Mouse (Mus musculus) gastrocnemius, adult 8-10 months (tissue): ENCODE measurements around the gene Sytl5. TPM values are rescaled to one million over a fixed set of nuclear protein-coding genes. Genes with fewer than 3 reads are reported as not detected.

Source experiments
- DNase-seq, 2 experiments: peaks; one replicate each; pipeline ENCODE4 v3.0.0; 2022; ENCODE audit warnings: low spot score in 2 of 2
- total RNA-seq, 4 experiments: library from RNA; stranded (reverse); gene quantifications; 2 replicates each; pipeline ENCODE4 v1.2.4; 2022

The Sytl5 gene
- total RNA-seq = under 1 TPM in 1 of 4 experiments, not detected in 3; 0.35 TPM

DNA sequence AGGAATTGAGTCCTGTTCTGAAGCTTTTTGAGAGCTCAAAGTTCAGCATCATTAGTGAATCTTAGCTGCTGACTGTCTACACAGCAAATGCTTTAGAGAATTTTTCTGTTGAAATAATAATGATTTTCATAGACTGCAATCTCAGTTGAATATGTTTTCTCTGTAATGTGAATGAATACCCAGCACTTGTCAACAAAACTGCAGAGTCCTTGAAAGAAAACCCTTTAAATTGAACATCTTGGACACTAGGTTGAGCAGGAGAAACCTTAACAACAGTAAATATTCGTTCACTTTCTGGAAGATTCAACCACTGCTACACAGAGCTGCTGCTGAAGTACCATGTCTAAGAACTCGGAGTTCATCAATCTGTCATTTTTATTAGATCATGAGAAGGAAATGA, at the start of gene Sytl5:
Gene Sytl5, plus strand, starts transcription at position 301 of the 400 bp plus-strand sequence.
- no peak for DNase-seq

DNA sequence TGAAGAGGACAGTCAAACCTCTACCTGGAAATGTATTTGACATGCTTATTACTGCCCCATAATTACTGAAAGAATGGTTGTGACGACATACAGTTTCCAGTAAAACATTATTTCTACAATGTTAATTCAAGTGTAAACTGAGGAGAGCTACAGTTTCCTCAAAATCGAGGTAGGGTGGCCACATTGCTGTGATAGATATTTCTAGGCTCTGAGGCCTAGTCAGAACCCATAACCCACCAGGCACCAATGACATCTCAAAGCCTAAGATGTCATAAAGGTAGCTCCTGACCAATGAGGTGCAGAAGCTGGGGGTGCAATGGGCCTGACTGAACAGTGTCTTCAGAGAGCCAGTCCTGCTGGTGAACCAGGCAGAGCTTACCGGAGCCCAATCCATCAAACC, 38.8 kb upstream of the Sytl5 start, which contains the start of gene Hypm:
Gene Hypm, plus strand, starts transcription at position 301 of the 400 bp plus-strand sequence.
- DNase-seq = no peak

GRCm38 (mm10) chrX:9849403-9849802, 36.0 kb upstream of the Sytl5 start, which contains the start of gene H2al3:
Gene H2al3, plus strand, starts transcription at chrX:9849703.
- no peak for DNase-seq

DNA sequence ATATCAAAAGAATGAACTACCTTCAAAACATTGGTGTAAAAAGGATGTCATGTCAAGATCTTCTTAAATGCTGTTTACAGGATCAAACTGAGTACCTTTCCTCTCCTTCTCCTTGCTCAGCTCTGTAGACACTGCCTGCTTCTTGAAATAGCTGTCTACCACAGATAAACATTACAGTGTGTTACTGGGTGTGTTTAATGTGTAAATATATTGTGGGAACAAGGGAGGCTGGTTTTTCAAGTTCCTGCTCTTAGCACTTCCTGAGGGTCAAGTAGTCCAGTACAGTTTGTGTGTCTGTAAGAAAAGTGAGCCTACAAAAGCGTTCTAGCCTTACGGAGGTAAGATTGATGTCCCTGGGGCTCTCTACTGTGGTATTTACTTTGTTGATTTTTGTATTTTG, 23.6 kb upstream of the Sytl5 start:
- no peak for DNase-seq

GRCm38 (mm10) chrX:9875519-9875918, 9.9 kb upstream of the Sytl5 start:
- no peak for DNase-seq

- no peak for DNase-seq
Measured at GRCm38 (mm10) chrX:9909572-9909971, 24.1 kb downstream of the Sytl5 start.

- DNase-seq = no peak
Measured at GRCm38 (mm10) chrX:9933839-9934238, 48.4 kb downstream of the Sytl5 start.

- no peak for DNase-seq
Measured at GRCm38 (mm10) chrX:9984094-9984669, 98.8 kb downstream of the Sytl5 start.

- no peak for DNase-seq
Measured at GRCm38 (mm10) chrX:10000718-10001117, 115.3 kb downstream of the Sytl5 start.

DNA sequence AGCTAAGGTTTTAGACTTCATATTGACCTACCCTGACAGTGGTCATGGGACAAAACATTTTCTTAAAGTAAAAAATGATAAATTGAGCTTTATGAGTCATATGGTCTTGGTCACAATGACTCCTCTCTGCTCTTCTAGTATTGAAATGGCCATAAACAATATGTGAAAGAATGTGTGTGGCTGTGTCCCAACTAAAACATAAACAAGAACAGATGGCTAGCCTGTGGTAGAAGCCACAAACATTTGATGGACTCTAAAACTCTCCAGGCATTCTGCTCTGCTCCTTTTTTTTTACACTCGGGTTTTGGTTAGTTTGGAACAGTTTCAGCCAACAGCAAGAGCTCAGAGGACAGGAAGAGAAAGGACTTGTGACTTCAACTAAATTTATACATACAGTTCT, 120.5 kb downstream of the Sytl5 start:
- DNase-seq = no peak

DNA sequence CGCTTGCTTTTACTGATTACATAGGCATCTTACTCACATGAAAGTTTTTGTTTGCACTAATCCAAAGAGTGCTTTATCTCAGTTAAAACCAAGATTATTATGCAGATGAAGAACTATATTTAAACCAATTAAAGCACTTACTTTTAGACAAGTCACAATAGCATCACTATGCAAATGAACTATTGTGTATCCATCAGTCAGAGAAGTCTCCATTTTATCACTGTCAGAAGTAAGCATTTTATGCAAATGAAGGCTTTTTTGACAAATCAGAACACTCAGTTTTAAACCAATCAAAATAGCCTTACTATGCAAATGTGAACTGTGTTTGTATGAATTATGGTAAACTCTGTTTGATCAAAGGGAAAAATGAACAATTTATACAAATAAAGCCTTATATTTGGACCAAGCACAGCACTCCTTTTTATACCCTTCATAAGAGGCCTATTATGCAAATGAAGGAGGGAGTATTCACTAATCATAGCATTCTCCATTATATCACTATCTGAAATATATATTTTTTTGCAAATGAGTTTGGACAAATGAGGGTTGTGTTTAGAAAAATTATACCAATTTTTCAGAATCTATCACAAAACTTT, 122.4 kb downstream of the Sytl5 start:
- no peak for DNase-seq

DNA sequence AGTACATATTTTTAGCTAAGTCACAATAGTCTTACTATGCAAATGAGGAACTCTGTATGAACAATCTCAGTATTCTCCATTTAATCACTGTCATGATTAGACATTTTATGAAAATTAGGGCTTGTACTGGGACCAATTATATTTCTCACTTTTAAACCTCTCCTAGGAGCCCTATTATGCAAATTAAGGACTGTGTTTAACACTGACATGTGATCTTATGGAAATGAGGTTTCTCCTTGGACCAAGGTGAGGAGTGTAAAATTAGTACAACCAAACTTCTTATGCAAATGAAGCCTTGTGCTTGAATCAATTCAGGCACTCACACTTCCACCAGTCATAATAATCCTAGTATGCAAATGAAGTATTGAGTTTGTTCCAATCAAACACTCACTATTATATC, 124.8 kb downstream of the Sytl5 start:
- DNase-seq = no peak

- no peak for DNase-seq
Measured at GRCm38 (mm10) chrX:10034666-10035065, 149.2 kb downstream of the Sytl5 start.

Other genes with a start within 250 kb of the Sytl5 start
- 10 to 100 TPM; 42.1 to 67.4 (median 54.6) TPM for gene Dynlt3, start 222.6 kb upstream of the Sytl5 start, total RNA-seq
- gene Hypm, start 38.7 kb upstream of the Sytl5 start, total RNA-seq = not detected
- not detected for gene H2al3, start 35.9 kb upstream of the Sytl5 start, total RNA-seq
- 1 to 10 TPM; 1.0 to 3.2 (median 2.3) TPM for gene Srpx, start 232.1 kb downstream of the Sytl5 start, total RNA-seq